Mouse (Mus musculus): Measurements from ENCODE around the gene Ttc27.
"Not testable (repeated sequence)": the region's sequence is repeated elsewhere in the genome, so short reads cannot be mapped to it uniquely, and the experiment has no call there.

Gene Ttc27

DNA sequence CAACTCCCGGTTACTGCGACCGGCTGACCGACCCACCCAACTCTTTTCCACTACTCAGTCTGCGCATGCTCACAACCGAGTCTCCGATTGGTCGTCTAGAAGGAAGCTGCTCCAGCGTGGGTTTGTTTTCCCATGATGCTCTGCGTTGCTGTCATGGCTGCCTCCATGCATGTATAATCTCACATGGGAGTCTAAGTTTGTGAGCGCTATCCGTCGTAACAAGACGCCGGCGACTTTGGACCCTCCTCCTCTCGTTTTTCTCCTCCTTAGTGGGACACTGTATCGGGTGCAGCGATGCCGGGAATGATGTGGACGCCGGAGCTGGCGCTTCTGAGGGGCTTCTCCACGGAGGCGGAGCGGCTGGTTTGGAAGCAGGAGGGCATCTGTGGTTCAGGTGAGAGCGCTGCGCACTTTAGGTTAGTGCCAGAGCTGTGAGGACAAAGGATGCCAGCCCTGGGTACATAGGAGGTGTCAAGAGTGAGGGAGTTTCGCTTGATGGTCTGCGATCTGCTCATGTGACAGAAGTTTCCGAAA, at the start of gene Ttc27:
TSS of gene Ttc27 (plus strand) at position 115 of the 534 bp plus-strand sequence.
- peak; percentile 95 for DNase-seq

DNA sequence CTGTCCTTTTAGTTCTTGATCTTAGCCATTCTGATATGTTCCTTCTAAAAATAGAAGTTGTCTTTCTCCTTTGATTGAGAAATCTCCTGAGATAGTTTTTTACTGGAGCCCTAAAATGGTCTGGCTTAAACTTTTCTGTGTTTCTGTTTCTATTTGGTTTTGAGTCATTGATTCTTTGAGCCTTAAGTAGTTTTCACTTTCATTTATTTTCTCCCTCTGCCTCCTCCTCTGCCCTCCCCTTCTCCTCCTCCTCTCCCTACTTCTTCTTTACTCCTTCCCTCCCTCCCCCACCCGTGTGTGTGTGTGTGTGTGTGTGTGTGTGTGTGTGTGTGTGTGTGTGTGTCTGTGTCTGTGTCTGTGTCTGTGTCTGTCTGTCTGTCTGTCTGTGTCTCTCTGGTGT, 49.5 kb upstream of the Ttc27 start:
- DNase-seq = no peak

DNA sequence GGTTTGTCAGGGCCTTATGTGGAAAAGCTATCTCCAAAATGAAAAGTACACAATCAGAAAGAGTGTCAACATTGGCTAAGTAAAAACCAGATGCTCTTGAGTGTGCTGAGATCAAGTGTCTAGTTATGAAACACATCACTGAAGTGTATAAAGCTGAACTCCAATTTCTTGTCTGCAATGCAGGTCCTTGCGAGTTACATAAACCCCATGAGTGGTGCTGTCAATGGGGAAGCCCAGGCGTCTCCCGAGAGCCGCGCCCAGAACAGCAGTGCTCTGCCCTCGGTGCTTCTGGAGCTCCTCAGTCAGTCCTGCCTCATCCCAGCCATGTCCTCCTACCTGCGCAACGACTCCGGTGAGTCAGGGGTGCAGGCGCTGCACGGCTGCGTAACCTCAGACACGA, 47.5 kb upstream of the Ttc27 start:
- no peak for DNase-seq

DNA sequence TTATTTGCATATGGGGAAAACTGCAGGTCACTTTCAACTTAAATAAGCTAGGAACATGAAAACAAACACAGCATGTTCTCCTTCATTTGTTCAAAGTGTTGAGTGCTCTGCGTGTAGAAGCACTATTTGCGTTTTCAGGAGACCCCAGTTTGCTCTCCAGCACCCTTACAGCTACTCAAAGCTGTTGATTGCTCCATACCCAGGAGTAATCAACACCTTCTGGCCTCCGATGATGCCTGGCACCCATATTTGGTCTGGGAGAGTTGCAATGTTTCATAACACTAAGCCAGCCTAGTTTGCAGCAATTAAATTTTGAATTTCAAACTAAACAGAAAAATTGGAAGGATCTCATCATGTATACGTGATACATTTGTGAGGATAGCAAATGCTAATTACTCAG, 45.1 kb upstream of the Ttc27 start:
- no peak for DNase-seq

DNA sequence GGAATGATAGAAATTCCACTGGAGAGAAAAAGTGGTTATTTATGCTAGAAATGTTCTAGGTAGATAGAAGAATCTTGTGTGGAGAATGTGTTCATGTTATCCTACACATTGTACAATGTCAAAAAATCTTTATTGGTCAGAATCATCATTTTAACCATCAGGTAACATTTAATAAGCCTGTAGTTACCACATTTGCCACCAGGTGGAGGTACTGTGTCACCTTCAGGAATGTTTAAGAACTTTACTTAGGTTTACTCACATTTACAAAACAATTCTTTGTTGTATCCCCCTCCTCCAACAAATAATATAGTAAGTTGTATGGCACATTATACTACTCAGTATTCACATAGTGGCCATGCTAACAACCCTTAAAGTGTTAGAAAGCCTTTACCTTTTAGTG, 44.3 kb upstream of the Ttc27 start:
- DNase-seq = no peak

DNA sequence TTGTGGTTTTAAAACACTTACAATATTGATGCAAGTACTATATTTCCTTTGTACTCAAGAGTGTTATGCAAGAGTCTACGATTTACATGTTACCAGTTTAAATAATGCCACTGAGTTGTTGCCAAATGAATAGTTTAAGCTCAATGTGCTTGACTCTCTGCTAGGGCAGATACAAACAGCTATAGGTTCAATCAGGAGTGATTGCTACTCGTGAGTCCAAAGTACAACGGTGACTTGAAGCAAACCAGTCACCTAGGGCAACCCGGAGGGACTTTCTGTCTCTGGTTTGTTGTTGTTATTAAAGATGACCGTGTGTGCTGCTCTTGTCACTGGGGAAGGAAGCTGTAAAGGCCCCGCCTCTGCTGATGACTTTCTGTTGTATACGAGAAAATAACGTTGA, 39.5 kb upstream of the Ttc27 start:
- DNase-seq = no peak

DNA sequence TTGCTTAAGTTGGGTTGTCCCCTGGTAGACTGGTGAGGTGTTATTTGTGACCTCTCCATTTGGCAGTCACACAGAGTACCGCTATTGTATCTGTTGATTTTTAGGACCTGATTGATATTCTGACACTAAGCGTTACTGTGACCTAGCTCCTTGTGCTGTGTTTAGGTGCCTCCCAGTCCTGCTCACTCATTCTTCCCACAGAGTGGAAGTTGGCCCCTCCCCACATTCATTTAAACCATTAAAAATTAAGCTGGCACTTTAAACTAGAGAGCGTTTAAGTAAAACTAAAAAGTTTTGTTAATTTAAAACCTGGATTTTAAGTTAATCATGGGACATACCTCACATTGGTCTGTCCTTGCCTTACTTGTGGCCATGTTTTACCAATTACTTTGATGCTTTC, 32.6 kb upstream of the Ttc27 start:
- DNase-seq = no peak

DNA sequence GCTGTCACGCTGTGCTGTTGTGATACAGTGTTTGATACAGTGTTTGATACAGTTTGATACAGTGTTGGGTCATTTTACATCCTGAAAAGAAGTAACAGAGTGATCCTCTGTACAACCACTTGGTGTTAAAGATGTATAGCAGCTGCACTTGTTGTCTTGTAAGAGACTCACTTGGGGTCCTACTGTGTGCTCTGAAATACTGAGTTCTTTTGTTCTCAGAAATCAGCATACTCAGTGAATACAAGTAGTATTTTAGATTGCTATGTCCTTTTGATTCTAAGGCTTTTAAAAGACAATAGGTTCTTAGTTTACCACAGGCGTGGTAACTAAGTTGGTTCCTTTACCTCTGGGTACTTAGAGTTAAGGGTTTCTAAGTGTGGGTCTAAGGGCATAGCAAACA, 29.0 kb upstream of the Ttc27 start:
- no peak for DNase-seq

DNA sequence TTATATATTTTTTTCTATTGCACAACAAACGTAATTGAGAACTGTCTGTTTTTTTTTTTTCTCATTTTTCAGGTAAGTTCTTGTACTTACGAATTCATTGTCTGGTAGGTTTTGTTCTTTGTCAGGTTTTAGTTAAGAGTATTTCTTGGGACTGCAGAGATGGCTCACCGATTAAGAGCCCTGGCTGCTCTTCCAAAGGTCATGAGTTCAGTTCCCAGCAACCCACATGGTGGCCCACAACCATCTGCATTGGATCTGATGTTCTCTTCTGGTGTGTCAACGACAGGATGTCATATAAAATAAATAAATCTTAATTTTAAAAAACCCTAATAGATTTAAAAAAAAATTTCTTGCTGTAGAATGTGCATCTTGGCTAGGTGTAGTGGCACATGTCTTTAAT, 28.1 kb upstream of the Ttc27 start:
- DNase-seq = no peak

DNA sequence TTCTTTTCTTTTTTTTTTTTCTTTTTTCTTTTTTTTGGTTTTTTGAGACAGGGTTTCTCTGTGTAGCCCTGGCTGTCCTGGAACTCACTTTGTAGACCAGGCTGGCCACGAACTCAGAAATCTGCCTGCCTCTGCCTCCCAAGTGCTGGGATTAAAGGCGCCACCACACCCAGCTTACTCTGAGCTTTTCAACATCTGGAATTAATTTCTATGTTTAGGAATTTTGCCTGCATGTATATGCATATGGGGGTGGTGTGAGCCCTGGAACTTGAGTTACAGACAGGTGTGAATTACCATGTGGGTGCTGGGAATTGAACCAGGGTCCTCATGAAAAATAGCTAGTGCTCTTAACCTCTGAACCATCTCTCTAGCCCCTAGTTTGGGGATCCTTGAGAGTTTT, 15.9 kb upstream of the Ttc27 start:
- DNase-seq = not testable (repeated sequence)

DNA sequence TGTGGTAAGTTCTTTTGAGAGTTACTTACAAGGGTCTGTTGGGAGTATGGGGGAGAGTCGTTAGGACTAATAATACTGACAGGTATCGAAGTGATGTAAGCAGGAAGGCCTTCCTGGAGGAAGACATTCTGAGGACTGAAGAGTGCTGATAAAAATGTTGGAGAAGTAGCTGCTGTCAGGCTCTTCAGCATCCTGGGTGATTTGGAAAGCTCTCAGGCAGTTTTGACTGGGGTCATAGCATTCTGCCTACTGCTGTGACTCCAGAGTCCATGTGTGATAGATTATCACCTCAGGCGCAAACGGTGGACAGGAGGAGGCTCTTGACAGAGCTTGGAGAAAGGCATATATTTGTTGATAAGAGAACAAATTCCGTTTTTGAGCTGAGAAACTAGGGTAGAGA, 12.1 kb upstream of the Ttc27 start:
- no peak for DNase-seq

DNA sequence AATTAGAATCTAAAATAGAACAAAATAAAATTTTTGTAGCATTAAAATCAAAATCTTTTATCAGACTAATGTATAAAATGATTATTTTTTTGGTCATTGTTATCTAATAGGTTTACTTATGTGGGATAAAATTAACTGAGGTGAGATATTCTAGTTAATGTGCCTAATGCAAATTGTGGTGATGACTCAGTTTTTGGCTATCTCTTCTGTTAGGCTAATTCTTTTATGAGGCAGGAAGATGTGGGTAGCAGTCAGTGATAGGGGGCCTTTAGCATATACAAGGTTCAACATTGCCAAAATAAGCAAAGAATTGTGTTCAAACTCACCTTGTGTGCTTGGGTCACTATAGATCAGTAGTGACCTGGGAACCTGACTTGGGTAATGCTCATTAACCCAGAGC, 10.9 kb upstream of the Ttc27 start:
- DNase-seq = no peak

DNA sequence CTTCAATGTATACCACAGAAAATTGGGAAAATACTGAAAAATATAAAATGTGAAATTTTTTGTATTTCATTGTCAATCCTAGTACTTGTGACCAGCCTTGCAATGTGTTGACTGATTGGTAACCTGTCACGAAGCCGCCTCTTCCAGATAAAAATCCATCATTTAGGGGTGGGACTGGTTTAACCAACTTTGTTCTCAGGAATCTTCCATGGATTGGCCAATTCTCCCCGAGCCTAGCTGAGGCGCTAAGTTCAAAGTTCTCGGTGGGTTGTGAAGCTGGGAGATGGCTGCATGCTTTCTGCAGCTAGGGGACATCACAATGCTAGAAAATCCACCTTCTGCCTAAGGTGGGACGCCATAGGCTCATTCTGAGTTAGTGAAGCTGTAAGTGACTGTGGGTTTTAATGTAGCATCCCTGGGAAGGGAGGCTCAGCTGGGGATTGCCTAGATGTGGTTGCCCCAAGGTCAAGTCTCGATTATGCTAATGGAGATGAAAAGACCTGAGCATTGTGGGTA, 9.8 kb upstream of the Ttc27 start:
- no peak for DNase-seq

DNA sequence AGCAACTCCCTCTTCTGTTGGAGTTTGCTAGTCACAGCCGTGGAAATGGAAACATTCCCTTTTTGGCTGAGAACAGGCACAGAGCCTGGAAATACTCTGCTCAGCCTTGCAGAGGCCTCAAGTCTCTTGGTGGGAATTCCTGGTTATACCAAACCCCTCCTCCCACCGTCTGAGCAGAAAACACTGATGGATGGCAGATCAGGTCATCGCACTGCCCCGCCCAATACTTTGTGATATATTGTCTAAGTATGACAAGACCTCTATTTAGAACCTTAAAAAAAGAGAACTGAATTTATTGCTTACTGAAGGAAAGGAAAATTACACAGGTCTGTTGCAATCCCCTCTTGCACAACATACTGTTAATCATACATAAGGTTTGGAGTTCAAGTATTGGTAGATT, 6.8 kb upstream of the Ttc27 start:
- DNase-seq = no peak

DNA sequence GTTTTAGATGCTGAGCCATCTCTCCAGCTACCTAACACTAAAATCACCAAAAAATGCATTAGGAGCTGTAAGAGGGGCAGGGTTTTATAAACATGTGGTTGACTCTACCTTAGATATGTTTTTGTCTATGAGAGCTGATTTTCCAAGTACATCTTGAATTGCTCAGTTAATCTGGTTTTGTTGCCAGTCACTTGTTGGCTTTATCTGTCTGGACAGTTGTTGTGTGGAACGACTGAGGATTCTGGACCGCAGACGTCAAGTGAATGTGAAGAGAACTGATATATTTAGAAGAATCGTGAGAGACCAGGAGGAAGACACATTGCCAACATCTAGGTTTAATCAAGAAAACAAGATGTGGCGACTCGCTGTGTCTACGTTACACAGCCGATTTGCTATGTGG, 5.9 kb upstream of the Ttc27 start:
- DNase-seq = no peak

DNA sequence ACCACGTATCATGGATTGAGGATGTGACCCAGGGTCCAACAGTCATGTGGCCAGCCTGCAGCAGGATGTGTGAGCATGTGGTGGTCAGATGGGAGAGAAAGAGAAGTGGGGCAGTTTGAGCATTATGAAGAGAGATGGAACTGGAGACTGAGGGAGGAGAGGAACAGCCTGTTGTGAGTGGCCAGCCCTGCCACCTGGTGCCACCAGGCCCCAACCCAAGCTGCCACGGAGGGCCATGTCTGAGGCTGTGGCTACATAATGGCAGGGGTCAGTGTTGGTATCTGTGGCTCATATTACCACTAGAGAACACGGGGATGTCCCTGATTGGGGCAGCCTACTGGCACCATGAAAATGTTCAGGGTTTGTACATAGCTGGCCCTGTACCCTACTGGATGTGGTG, 2.4 kb upstream of the Ttc27 start:
- no peak for DNase-seq

DNA sequence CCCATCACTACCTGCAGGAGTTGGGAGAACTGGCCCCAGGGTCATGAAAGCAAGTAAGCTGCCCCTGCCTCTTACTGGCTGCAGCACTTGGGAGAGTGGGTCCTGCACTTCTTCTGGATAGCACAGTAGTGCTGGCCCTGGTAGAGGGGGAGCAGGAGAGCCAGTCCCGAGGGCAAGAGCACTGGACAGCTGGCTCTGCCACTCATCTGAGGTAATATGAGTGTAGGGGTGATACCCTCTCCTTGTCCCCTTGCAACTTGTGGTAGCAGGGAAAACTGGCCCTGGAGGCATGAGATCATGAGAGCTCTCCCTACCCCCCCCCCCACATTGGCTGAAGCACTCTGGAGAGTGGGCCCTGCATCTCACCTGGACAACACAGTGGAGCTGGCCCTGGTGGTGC, 1.8 kb upstream of the Ttc27 start:
- no peak for DNase-seq

DNA sequence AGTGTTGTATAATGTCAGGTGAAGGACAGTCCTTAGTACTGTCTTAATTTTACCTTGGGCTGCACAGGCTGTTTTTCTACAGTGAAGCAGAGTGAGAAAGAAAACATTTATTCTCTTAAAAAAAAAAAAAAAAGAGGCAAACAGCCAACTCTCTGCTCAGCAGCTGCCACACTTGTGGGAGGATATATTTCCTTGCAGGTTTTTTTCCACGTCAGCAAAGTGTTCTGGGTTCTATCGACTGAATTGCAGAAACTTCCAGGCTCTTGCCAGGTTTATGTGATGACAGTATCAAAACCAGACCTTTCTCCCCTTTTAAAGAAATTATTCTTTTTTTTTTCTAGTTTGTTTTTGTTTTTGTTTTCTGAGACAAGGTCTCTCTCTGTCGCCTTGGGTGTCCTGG, 889 bp upstream of the Ttc27 start:
- no peak for DNase-seq

DNA sequence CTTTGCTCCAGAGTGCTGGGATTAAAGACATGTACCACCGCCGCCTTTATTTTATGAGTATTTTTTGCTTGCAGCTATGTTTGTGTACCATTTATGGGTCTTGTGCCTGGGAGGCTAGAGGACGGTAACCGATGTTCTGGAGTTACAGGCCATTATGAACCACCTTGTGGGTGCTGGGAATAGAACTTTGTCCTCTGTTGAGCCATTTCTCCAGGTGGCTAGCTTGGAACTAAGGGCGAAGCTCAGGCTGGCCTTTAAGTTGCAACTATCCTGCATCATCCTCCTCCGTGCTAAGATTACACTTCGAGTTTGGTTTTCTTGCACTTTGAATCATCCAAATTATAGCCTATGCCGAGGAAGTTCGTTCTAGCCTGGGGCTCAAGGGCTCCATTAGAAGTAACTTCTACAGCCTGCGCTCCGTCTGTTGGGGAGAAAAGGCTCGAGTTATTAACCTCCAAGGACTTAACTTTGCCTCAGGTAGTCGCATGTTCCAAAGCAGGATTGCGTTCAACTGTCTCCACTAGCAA, 378 bp upstream of the Ttc27 start:
- DNase-seq = no peak

DNA sequence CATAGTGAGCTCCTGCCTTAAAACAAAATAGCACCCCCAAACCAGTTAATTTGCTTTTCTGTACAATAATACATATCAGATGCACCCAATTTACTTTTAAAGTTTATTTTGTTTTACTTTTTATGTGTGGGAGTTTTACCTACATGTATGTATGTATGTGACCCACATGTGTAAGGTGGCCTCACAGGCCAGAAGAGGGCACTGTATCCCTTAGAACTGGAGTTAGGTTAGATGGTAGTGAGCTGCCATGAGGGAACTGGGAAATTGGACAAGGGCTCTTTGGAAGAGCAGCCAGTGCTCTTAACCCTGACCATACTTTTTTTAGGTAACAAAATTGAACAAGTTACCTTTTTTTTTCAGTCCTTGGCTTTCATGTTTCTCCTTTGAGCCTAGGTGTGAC, 15.3 kb downstream of the Ttc27 start:
- DNase-seq = no peak

DNA sequence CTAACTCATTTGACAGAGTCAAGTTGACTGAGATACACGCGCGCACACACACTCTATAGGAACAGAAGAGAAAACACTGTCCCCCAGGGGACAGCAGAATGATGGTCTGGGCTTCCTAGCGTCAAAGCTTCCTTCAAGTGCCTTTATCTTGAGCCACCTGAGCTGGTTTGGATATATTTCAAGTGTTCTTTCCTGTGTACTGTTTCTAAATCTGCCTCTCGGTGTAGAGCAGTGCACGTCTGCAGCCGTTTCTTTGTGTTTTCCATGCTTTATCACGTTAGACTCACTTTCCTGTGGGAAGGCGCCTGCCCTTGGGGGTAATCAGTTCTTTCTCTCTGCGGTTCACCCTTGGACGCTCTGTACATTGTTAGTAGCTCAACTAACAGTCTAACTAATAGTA, 17.9 kb downstream of the Ttc27 start:
- DNase-seq = no peak

DNA sequence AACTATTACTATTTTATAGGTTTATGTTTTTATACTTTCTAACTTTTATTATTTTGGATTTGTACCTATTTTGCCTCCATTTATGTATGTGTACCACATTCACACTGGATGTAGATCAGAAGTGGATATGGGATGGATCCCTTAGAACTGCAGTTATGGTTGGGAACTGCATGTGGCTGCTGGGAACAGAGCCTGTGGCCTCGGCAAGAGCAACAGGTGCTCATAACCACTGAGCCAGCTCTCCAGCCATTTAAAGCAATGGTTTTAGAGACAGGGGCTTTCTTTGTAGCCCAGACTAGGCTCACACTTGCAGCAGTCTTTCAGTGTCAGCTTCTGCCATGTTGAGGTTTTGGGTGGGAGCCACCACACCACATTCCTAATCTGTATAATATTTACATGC, 32.1 kb downstream of the Ttc27 start:
- no peak for DNase-seq

DNA sequence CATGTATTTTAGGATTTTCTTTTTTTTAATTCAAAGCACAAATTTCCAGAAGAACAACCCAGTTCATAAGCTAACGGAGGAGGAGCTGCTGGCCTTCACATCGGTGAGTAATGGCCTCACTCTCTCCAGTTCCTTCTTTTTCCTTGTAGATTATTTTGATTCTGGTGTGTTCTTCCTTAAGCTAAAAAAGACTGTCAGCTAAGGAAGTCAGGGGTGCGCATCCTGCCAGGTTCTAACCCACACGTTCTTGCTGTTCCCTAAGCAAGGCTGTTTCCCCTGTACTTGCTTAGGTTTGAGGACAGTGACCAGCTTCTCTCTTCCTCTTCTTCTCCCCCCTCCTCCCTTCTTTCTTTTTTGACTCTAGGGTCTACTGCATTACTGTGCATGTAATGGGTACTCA, 33.5 kb downstream of the Ttc27 start:
- DNase-seq = no peak

DNA sequence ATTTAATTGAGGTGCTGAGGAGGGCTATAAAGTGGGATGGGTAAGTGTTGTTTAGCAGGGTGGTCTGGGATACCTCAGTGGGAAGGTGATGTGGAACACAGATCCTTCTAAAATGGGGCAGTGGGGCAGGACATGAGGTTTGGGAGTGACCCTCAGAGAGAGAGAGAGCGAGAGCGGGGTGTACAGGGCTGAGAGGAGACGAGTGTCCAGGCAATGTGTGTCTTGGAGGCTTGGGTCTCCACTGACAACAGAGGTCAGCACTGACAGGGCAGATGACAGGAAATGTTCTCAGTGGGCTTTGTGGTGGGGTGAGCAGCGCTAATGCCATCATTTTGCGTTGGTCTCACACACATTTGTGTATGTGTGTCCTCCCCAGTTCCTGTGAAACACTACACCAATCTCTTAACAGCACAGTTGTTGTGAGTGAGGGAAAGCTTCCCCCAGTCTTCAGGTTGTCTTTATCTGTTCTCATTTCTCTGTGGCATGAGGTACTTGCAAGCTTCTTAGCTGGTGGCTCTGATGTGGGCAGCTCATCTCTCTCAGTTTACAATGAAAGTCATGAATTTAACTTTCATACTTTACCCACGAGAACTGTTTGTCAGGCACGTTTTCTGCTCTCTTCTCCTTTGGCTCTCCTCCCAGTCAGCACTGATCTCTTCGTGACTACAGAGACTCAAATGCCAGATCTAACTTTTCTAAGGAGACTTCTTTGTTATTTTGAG, 35.5 kb downstream of the Ttc27 start:
- DNase-seq = no peak

DNA sequence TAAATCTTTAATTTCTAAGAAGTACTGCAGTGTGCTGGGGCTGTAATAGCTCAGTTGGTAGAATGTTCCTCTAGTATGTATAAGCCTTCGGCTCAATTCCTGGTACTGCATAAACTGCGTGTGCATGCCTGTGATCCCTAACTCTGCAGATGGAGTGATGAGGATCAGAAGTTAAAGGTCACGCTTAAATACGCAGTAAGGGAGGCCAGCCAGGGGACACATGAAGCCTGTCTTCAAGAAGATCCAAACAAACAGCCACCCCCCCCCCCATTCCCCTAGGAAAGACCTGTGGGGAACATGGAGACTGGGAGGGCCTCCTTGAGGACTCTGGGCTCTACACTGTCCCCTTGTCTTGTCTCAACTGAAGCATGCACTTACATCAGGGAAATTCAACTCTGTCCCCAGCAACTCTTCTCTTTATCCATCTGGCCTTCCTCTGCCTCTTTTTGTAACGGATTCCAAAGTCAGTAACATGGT, 36.1 kb downstream of the Ttc27 start:
- no peak for DNase-seq

All from right cerebral cortex, postnatal 25 days (tissue).